Mouse (Mus musculus) ES-CJ7 (cell line): Measurements from ENCODE around the gene Hoxc8.

Experiments
- DNase-seq: peaks from one replicate; pipeline ENCODE4 v3.0.0; 2011; ENCODE audit warnings: low read depth, low spot score

The Hoxc8 gene

GRCm38 (mm10) chr15:102990461-102991397 is at the start of gene Hoxc8:
Gene Hoxc8, plus strand, starts transcription at chr15:102990607.
- DNase-seq: no peak

- DNase-seq: peak; percentile 54
Measured at GRCm38 (mm10) chr15:102942739-102943467, 47.5 kb upstream of the Hoxc8 start.

GRCm38 (mm10) chr15:102943468-102943813 is 47.0 kb upstream of the Hoxc8 start:
- DNase-seq: no peak

- DNase-seq: no peak
Measured at GRCm38 (mm10) chr15:102945185-102946077, 45.0 kb upstream of the Hoxc8 start.

GRCm38 (mm10) chr15:102947276-102947675 is 43.1 kb upstream of the Hoxc8 start:
- DNase-seq: peak; percentile 72

- no peak for DNase-seq
Measured at GRCm38 (mm10) chr15:102948842-102949241, 41.6 kb upstream of the Hoxc8 start.

- DNase-seq: no peak
Measured at GRCm38 (mm10) chr15:102949696-102950095, 40.7 kb upstream of the Hoxc8 start.

- no peak for DNase-seq
Measured at GRCm38 (mm10) chr15:102950877-102951276, 39.5 kb upstream of the Hoxc8 start.

- no peak for DNase-seq
Measured at GRCm38 (mm10) chr15:102953561-102953960, 36.8 kb upstream of the Hoxc8 start.

GRCm38 (mm10) chr15:102954192-102955006 is 36.0 kb upstream of the Hoxc8 start, which contains the start of gene Hoxc11:
Gene Hoxc11, plus strand, starts transcription at chr15:102954427.
- DNase-seq: peak; percentile 85

GRCm38 (mm10) chr15:102955007-102955382 is 35.4 kb upstream of the Hoxc8 start:
- DNase-seq: peak; percentile 76

GRCm38 (mm10) chr15:102955833-102956640 is 34.4 kb upstream of the Hoxc8 start:
- DNase-seq: peak; percentile 86

- peak; percentile 75 for DNase-seq
Measured at GRCm38 (mm10) chr15:102956906-102957305, 33.5 kb upstream of the Hoxc8 start.

- no peak for DNase-seq
Measured at GRCm38 (mm10) chr15:102959663-102960191, 30.7 kb upstream of the Hoxc8 start.

GRCm38 (mm10) chr15:102961728-102962127 is 28.7 kb upstream of the Hoxc8 start:
- no peak for DNase-seq

- no peak for DNase-seq
Measured at GRCm38 (mm10) chr15:102962492-102962891, 27.9 kb upstream of the Hoxc8 start.

GRCm38 (mm10) chr15:102963259-102963658 is 27.1 kb upstream of the Hoxc8 start:
- DNase-seq: no peak

GRCm38 (mm10) chr15:102963671-102964640 is 26.5 kb upstream of the Hoxc8 start:
- DNase-seq: no peak
